Mouse (Mus musculus): ENCODE data around the gene Ncaph2. TPM values are rescaled to one million over a fixed set of nuclear protein-coding genes. Genes with fewer than 3 reads are reported as not detected.

Gene Ncaph2
- polyA plus RNA-seq, 1 experiment from 2014 or later = 165 TPM

DNA sequence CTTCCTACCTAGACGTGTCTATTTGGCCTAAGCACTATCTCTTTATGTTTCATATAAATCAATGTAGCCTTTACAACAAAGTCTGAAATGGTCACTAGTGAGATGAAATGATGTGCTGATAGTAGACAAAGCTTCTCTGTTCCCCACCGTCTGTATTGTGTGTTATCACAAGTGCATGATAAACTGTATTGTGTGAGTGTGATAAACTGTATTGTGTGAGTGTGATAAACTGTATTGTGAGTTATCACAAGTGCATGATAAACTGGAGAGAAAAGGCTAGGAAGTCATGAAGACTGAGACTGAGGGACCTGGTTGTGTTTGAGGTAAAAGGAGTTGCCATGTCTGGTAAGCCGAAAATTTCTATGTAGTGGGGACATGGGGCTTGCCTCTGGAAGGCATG, 3.3 kb downstream of the Ncaph2 start:
- no peaks in the 10 kb centered on the region for H3K9me3 ChIP-seq (ENCODE audit: low read length)
- no peak overlapping the region for H3K4me2 ChIP-seq (replicated peaks; ENCODE audit: low read depth, low read length)
- H3K27ac ChIP-seq (ENCODE audit: low read length) = no peak overlapping the region
- H3K27me3 ChIP-seq (ENCODE audit: insufficient read depth, low read length) = no peaks in the 10 kb centered on the region
- H3K36me3 ChIP-seq (ENCODE audit: insufficient read depth, low read length) = peaks cover 29% of the 10 kb centered on the region
- WGBS = 78% methylated on average over 3 of the region's 3 CpGs
- H3K9ac ChIP-seq (replicated peaks; ENCODE audit: low read length) = no peak overlapping the region
- H3K4me1 ChIP-seq (ENCODE audit: insufficient read depth, low read length) = peaks cover 22% of the 10 kb centered on the region
- no peak for ATAC-seq (ENCODE audit: low FRiP score, low TSS enrichment)
- no peak overlapping the region for H3K4me3 ChIP-seq (ENCODE audit: low read length)

DNA sequence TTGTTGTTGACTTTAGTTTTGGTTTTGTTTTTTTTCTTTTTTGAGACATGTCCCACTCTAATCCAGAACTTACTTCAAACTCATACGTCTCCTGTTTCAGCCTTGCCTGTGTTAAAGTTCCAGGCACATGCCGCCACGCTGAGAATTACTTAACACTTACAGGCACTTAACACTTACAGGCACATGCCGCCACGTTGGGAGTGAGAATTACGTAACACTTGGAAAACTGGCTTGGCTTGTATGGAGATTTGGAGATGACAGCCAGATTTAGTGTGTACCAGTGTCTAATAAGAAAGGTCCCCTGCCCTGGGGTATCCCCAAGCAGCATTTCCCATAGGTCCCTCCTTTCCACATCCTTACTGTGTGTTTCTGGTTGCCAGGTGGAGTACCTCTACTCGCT, 7.5 kb downstream of the Ncaph2 start:
- H3K27ac ChIP-seq (ENCODE audit: low read length) = no peak overlapping the region
- no peak for ATAC-seq (ENCODE audit: low FRiP score, low TSS enrichment)

DNA sequence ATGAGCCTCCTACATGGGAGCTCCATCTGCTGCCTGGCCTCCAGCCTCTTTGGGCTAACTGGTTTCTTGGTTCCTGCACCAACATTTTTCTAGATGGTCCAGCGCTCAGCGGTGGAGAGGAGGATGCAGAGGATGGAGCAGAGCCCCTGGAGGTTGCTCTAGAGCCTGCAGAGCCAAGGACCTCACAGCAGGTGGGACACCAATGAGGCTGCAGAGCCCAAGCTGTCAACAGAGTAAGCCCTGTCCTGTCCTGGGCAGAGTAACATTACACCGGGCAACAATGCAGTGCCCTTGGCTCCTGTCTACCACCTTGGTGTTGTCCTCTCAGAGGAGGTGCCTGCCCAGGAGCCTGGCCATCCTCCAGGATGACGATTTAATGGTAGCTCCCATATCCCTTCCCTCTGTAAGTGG, 9.6 kb downstream of the Ncaph2 start:
- WGBS = 86% methylated on average over 4 of the region's 4 CpGs

More for the DNA sequence above, 7.5 kb downstream of the Ncaph2 start:
- Histone ChIP-seq H3K27me3 (ENCODE audit: insufficient read depth, low read length) (no peaks in the 10 kb centered on the region), H3K4me1 (ENCODE audit: insufficient read depth, low read length) (peaks cover 2% of the 10 kb centered on the region; the same call in 1 of the 2 replicates), H3K4me2 (replicated peaks; ENCODE audit: low read depth, low read length) (no peak overlapping the region), H3K9me3 (ENCODE audit: low read length) (no peaks in the 10 kb centered on the region), H3K36me3 (ENCODE audit: insufficient read depth, low read length) (peaks cover 71% of the 10 kb centered on the region), H3K4me3 (ENCODE audit: low read length) (no peak overlapping the region), H3K9ac (replicated peaks; ENCODE audit: low read length) (no peak overlapping the region)
- 84% methylated on average over 7 of the region's 7 CpGs for WGBS

DNA sequence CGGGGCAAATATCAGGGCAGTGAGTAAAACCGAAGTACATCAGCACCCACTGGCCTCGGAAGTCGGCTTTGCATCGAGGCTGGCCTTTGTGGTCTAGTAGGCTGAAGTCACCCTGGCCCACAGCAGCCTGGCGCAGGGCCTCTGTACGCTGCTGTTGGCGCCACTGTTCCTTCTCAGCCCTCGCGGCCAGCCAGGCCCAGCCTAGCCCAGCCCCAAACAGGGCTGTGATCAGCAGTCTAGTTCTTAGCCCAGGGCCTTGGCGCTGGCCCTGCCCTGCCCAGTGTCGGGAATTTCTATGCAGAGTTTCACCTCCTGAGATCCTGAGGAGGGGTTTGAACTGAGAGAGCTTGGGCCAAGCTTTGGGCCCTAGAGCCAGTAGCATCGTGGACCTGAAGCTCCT, 16.5 kb downstream of the Ncaph2 start:
- H3K9ac ChIP-seq (replicated peaks; ENCODE audit: low read length) = no peak overlapping the region
- peaks cover 11% of the 10 kb centered on the region; the same call in 1 of the 2 replicates for H3K27me3 ChIP-seq (ENCODE audit: insufficient read depth, low read length)
- no peak for ATAC-seq (ENCODE audit: low FRiP score, low TSS enrichment)
- H3K4me2 ChIP-seq (replicated peaks; ENCODE audit: low read depth, low read length) = no peak overlapping the region
- H3K9me3 ChIP-seq (ENCODE audit: low read length) = no peaks in the 10 kb centered on the region
- peaks cover 14% of the 10 kb centered on the region for H3K4me1 ChIP-seq (ENCODE audit: insufficient read depth, low read length)
- no peak overlapping the region for H3K4me3 ChIP-seq (ENCODE audit: low read length)
- H3K27ac ChIP-seq (ENCODE audit: low read length) = 0 out of 2 replicates have a peak overlapping the region, but pooled peaks have one; percentile 20
- WGBS = 87% methylated on average over 13 of the region's 13 CpGs
- H3K36me3 ChIP-seq (ENCODE audit: insufficient read depth, low read length) = peaks cover 49% of the 10 kb centered on the region

More for the DNA sequence above, 9.6 kb downstream of the Ncaph2 start:
- Histone ChIP-seq H3K9ac (replicated peaks; ENCODE audit: low read length) (no peak overlapping the region), H3K27me3 (ENCODE audit: insufficient read depth, low read length) (no peaks in the 10 kb centered on the region), H3K27ac (ENCODE audit: low read length) (no peak overlapping the region), H3K4me1 (ENCODE audit: insufficient read depth, low read length) (no peaks in the 10 kb centered on the region), H3K9me3 (ENCODE audit: low read length) (no peaks in the 10 kb centered on the region), H3K4me3 (ENCODE audit: low read length) (no peak overlapping the region), H3K4me2 (replicated peaks; ENCODE audit: low read depth, low read length) (no peak overlapping the region), H3K36me3 (ENCODE audit: insufficient read depth, low read length) (peaks cover 86% of the 10 kb centered on the region)
- no peak for ATAC-seq (ENCODE audit: low FRiP score, low TSS enrichment)

DNA sequence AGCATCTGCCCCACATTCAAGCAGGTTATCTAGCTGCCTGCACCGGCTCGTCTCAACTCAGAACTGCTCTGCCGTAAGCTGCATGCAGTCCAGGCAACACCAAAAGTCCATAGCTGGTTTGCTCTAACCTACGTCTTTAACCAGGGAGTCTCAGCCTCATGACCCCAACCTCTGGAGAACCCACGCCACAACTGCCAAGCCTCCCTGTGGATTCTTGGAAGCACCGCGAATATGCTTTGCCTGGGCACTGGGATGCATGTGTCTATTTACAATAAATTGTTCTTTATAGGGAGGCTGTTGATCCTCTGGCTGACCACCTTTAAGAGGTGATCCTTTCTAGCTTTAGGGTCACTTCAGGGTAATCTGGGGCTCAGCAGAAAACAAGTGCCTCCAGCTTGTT, 17.0 kb downstream of the Ncaph2 start:
- H3K9me3 ChIP-seq (ENCODE audit: low read length) = no peaks in the 10 kb centered on the region
- ATAC-seq (ENCODE audit: low FRiP score, low TSS enrichment) = no peak
- H3K27me3 ChIP-seq (ENCODE audit: insufficient read depth, low read length) = peaks cover 16% of the 10 kb centered on the region
- peak overlapping the region; percentile 90 for H3K4me2 ChIP-seq (replicated peaks; ENCODE audit: low read depth, low read length)
- H3K36me3 ChIP-seq (ENCODE audit: insufficient read depth, low read length) = peaks cover 44% of the 10 kb centered on the region
- peak overlapping the region; percentile 88; the same call in 1 of the 2 replicates for H3K9ac ChIP-seq (replicated peaks; ENCODE audit: low read length)
- H3K27ac ChIP-seq (ENCODE audit: low read length) = 0 out of 2 replicates have a peak overlapping the region, but pooled peaks have one; percentile 20
- 71% methylated on average over 7 of the region's 7 CpGs for WGBS
- peak overlapping the region; percentile 79; the same call in 1 of the 2 replicates for H3K4me3 ChIP-seq (ENCODE audit: low read length)
- peaks cover 14% of the 10 kb centered on the region for H3K4me1 ChIP-seq (ENCODE audit: insufficient read depth, low read length)

DNA sequence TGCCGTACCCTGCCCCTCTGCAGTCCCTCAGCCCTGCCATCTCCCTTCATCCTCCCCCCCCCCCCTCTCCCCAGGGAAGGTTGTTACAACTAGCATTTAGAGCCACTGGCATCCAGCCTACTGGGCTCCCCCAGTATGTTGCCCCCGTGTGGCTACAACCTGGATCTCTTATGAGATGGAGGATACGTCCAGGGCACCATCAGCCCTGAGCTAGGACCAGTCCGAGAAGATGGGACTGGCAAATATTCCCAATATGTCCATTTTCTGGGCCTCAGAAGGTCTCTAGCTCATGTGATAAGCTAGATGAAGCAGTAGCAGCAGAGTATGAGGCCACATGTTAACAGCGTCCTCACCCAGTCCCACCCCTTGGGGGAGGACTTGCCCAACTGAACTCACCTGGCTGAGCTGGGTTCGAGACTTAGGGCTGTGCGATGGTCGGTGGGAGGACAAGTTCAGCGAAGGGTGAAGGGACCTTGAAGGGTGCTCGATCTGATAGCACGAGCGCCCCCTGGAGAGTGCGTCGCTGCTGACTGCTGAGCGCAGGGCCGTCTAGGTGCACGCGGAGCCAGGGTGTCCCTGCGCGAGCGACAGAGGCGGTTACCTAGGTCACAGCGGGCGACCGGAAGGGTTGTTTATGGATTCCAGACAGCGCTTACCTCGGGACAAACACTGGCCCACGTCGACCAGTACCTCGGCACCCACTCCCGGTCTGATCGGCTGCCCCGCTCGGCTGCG, 17.7 kb downstream of the Ncaph2 start:
- WGBS = 1% methylated on average over 35 of the region's 35 CpGs
- ATAC-seq (ENCODE audit: low FRiP score, low TSS enrichment) = peak; percentile 88
- Histone ChIP-seq H3K4me1 (ENCODE audit: insufficient read depth, low read length) (peaks cover 16% of the 10 kb centered on the region), H3K9ac (replicated peaks; ENCODE audit: low read length) (peak overlapping the region; percentile 88), H3K4me3 (ENCODE audit: low read length) (peak overlapping the region; percentile 79), H3K27ac (ENCODE audit: low read length) (peak overlapping the region; percentile 97), H3K36me3 (ENCODE audit: insufficient read depth, low read length) (peaks cover 37% of the 10 kb centered on the region), H3K4me2 (replicated peaks; ENCODE audit: low read depth, low read length) (peak overlapping the region; percentile 90), H3K27me3 (ENCODE audit: insufficient read depth, low read length) (peaks cover 23% of the 10 kb centered on the region), H3K9me3 (ENCODE audit: low read length) (no peaks in the 10 kb centered on the region)

DNA sequence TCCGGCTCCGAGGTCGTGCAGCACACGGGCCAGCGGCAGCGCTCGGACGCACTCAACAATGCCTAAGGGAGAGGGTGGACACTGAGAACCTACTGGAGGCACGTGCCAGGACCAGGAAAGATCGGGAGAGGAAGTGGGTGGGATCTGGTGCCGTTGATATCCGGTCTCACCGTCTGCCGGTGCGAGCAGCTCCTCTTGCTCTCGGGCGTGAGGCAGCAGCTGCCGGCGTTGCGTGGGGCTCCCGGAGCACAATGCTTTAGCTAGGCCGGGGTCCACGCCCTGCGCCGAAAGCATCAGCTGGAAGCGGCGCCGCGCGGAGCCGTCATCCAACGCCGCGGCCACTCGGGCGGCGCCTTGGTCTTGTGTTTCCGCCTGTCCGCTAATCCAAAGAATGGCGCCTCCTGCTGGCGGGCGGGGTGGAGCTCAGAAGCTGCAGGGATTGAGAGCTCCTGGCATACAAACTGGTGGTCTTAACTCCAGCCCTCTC, 18.3 kb downstream of the Ncaph2 start, which contains the start of gene Sco2:
Gene Sco2 (minus strand): TSS at position 85 of the 487 bp plus-strand sequence.
- ATAC-seq (ENCODE audit: low FRiP score, low TSS enrichment) = peak; percentile 85
- Histone ChIP-seq H3K27ac (ENCODE audit: low read length) (peak within 1 kb of the TSS; percentile 97), H3K4me2 (replicated peaks; ENCODE audit: low read depth, low read length) (peak within 1 kb of the TSS; percentile 90), H3K4me1 (ENCODE audit: insufficient read depth, low read length) (peaks cover 22% of the 10 kb centered on the region), H3K9ac (replicated peaks; ENCODE audit: low read length) (peak within 1 kb of the TSS; percentile 88), H3K27me3 (ENCODE audit: insufficient read depth, low read length) (peaks cover 29% of the 10 kb centered on the region), H3K9me3 (ENCODE audit: low read length) (no peaks in the 10 kb centered on the region), H3K36me3 (ENCODE audit: insufficient read depth, low read length) (peaks cover 33% of the 10 kb centered on the region), H3K4me3 (ENCODE audit: low read length) (peak within 1 kb of the TSS; percentile 79)
- WGBS = under 1% methylated on average over 42 of the region's 42 CpGs

DNA sequence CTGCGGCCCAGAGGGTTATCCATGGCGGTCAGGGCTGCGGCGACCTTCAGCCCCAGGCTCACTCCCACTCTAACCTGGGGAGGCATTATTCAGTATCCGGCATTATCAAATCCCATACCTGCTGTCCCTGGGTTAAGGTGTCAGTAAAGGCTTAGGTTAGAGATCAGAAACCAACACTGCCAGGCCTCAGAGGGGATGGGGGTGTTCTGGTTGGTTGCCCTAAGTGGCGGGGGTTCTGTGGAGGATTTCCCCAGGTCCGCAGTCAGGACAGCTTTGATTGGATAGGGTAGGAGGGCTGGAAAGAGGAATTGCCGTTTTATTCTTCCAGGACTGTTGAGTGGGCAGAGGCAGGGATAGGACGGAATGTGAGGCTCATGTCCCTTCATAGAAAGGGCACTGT, 18.8 kb downstream of the Ncaph2 start:
- peak overlapping the region; percentile 97 for H3K27ac ChIP-seq (ENCODE audit: low read length)
- H3K4me3 ChIP-seq (ENCODE audit: low read length) = peak overlapping the region; percentile 79
- ATAC-seq (ENCODE audit: low FRiP score, low TSS enrichment) = no peak
- H3K9ac ChIP-seq (replicated peaks; ENCODE audit: low read length) = peak overlapping the region; percentile 88
- H3K4me2 ChIP-seq (replicated peaks; ENCODE audit: low read depth, low read length) = peak overlapping the region; percentile 90
- peaks cover 31% of the 10 kb centered on the region for H3K36me3 ChIP-seq (ENCODE audit: insufficient read depth, low read length)
- peaks cover 27% of the 10 kb centered on the region for H3K4me1 ChIP-seq (ENCODE audit: insufficient read depth, low read length)
- no peaks in the 10 kb centered on the region for H3K9me3 ChIP-seq (ENCODE audit: low read length)
- peaks cover 34% of the 10 kb centered on the region for H3K27me3 ChIP-seq (ENCODE audit: insufficient read depth, low read length)
- WGBS = 51% methylated on average over 9 of the region's 9 CpGs

DNA sequence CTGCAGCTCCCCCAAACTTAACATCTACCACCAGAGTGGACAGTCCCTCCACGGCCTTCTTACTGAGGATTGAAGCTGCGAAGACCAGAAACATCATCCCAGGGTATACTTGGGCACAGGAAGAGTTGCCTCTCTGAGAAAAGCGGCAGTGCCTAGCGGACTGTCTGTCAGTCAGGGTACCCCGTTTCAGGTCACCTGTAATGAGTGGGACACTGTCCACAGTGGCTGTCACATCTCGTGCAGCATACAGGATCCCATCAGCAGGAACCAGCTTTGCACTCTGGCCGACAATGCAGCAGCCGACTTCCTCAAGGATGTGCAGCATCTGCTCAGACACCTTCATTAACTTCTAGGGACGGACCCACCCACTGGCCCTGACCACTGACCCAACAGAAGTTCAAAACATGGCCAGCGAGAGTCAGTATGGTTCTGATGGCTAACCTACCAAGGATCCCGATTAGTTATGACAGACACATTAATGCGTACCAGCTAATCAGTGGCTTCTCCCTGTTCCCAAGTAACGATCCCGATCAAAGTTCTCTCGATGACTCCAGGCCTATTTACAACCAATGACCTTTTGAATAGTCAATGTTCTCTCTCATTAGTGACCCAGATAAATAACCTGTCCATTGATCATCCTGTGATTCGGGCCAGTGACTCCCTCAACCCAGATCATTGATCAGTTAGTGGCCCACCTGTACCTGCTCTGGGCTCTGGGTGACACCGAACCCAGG, 19.4 kb downstream of the Ncaph2 start:
- 88% methylated on average over 17 of the region's 17 CpGs for WGBS
- peaks cover 30% of the 10 kb centered on the region for H3K4me1 ChIP-seq (ENCODE audit: insufficient read depth, low read length)
- H3K27ac ChIP-seq (ENCODE audit: low read length) = no peak overlapping the region
- no peak overlapping the region for H3K4me2 ChIP-seq (replicated peaks; ENCODE audit: low read depth, low read length)
- H3K9ac ChIP-seq (replicated peaks; ENCODE audit: low read length) = peak overlapping the region; percentile 88; the same call in 1 of the 2 replicates
- ATAC-seq (ENCODE audit: low FRiP score, low TSS enrichment) = no peak
- peaks cover 39% of the 10 kb centered on the region for H3K27me3 ChIP-seq (ENCODE audit: insufficient read depth, low read length)
- peaks cover 25% of the 10 kb centered on the region for H3K36me3 ChIP-seq (ENCODE audit: insufficient read depth, low read length)
- no peaks in the 10 kb centered on the region for H3K9me3 ChIP-seq (ENCODE audit: low read length)
- no peak overlapping the region for H3K4me3 ChIP-seq (ENCODE audit: low read length)
